Mouse (Mus musculus) CH12.LX (cell line): ENCODE measurements at regions not wholly inside any gene's neighbourhood (a gene's known extent, or its start where the extent isn't known, plus 50 kb on each side); places are given as distances from the start of the nearest gene placed in this dataset.

Experiments
- DNase-seq: peaks from one replicate; pipeline ENCODE4 v3.0.0-alpha.2; 2013; ENCODE audit errors: extremely low read depth
- H3K27ac ChIP-seq: 2 replicates; pipeline ENCODE4 v1.5.1; 2012; ENCODE audit warnings: low read depth, mild to moderate bottlenecking, control low read depth, moderate library complexity; ENCODE audit not compliant: insufficient read depth
- H3K27me3 ChIP-seq: replicated peaks from 2 replicates; pipeline ENCODE3; 2012; ENCODE audit warnings: inconsistent platforms
- H3K36me3 ChIP-seq, 2 experiments: replicated peaks in 1 of 2; 2 replicates each; pipeline versions ENCODE3 to v1.6.1; 2012; ENCODE audit warnings: inconsistent platforms in 1 of 2, low read length in 1 of 2, mild to moderate bottlenecking in 1 of 2, mixed read lengths in 1 of 2, moderate library complexity in 1 of 2; ENCODE audit not compliant: control insufficient read depth in 1 of 2, insufficient read depth in 1 of 2
- H3K4me1 ChIP-seq, 2 experiments: 2 replicates each; pipeline ENCODE4 v1.6.1; 2012; ENCODE audit warnings: inconsistent platforms in 1 of 2, moderate library complexity in 1 of 2; ENCODE audit not compliant: insufficient read depth in 2 of 2, control insufficient read depth in 1 of 2
- H3K4me2 ChIP-seq: 2 replicates; pipeline ENCODE4 v1.6.1; 2012; ENCODE audit warnings: low read depth, mild to moderate bottlenecking, control low read depth; ENCODE audit not compliant: poor library complexity, insufficient read depth, severe bottlenecking
- H3K4me3 ChIP-seq, 3 experiments: fragments of 150-350 bp in 1 of 3; sonication (generic) in 1 of 3; replicated peaks in 1 of 3; 2 replicates each; pipeline versions ENCODE3 to v1.5.1; 2011 to 2012; ENCODE audit warnings: low read depth in 2 of 3, low read length in 2 of 3, mild to moderate bottlenecking in 2 of 3, moderate library complexity in 2 of 3, control low read depth in 1 of 3, improper control_type of control experiment in 1 of 3, inconsistent platforms in 1 of 3, mixed read lengths in 1 of 3; ENCODE audit not compliant: poor library complexity in 1 of 3
- H3K79me2 ChIP-seq: replicated peaks from 2 replicates; pipeline ENCODE4 v1.6.1; 2012; ENCODE audit warnings: mild to moderate bottlenecking, moderate library complexity; ENCODE audit not compliant: control insufficient read depth, poor library complexity, insufficient read depth, severe bottlenecking; ENCODE audit errors: extremely low read depth
- H3K9ac ChIP-seq: 2 replicates; pipeline ENCODE4 v1.6.1; 2012; ENCODE audit warnings: low read depth, mild to moderate bottlenecking, control low read depth, moderate library complexity; ENCODE audit not compliant: insufficient read depth
- H3K9me3 ChIP-seq: replicated peaks from 2 replicates; pipeline ENCODE3; 2012; ENCODE audit warnings: low read length, inconsistent platforms, mixed read lengths
- CHD1 ChIP-seq: IDR thresholded peaks from 2 replicates; pipeline ENCODE4 v1.6.1; 2012; ENCODE audit warnings: low read depth, low read length, improper control_type of control experiment, inconsistent platforms
- CHD2 ChIP-seq: IDR thresholded peaks from 2 replicates; pipeline ENCODE4 v1.6.1; 2011; ENCODE audit warnings: low read length, improper control_type of control experiment
- CTCF ChIP-seq, 2 experiments: IDR thresholded peaks in 1 of 2; conservative IDR thresholded peaks in 1 of 2; 2 replicates each; pipeline ENCODE4 v1.5.1; 2011 to 2012; ENCODE audit warnings: low read depth in 2 of 2, low read length in 2 of 2, improper control_type of control experiment in 1 of 2, inconsistent platforms in 1 of 2, mild to moderate bottlenecking in 1 of 2, moderate library complexity in 1 of 2
- E2F4 ChIP-seq: IDR thresholded peaks from 2 replicates; pipeline ENCODE4 v1.6.1; 2011; ENCODE audit warnings: low read depth, low read length, improper control_type of control experiment; ENCODE audit not compliant: insufficient replicate concordance
- EP300 ChIP-seq: IDR thresholded peaks from 2 replicates; pipeline ENCODE4 v1.6.1; 2011; ENCODE audit warnings: low read length, improper control_type of control experiment
- ETS1 ChIP-seq: conservative IDR thresholded peaks from 2 replicates; pipeline ENCODE4 v1.6.1; 2012; ENCODE audit warnings: low read depth, mild to moderate bottlenecking, inconsistent platforms, low read length, improper control_type of control experiment, moderate library complexity
- IRF4 ChIP-seq: IDR thresholded peaks from 2 replicates; pipeline ENCODE4 v1.6.1; 2014; ENCODE audit warnings: low read depth, mild to moderate bottlenecking, inconsistent platforms, low read length, improper control_type of control experiment
- JUN ChIP-seq: IDR thresholded peaks from 2 replicates; pipeline ENCODE4 v1.6.1; 2011; ENCODE audit warnings: low read depth, mild to moderate bottlenecking, low read length, improper control_type of control experiment, moderate library complexity; ENCODE audit not compliant: insufficient read depth
- KAT2A ChIP-seq: IDR thresholded peaks from 2 replicates; pipeline ENCODE4 v1.6.1; 2012; ENCODE audit warnings: low read length, improper control_type of control experiment, inconsistent platforms; ENCODE audit not compliant: insufficient replicate concordance
- MEF2A ChIP-seq: IDR thresholded peaks from 2 replicates; pipeline ENCODE4 v1.6.1; 2014; ENCODE audit warnings: low read depth, mild to moderate bottlenecking, inconsistent platforms, low read length, improper control_type of control experiment, borderline replicate concordance
- MYC ChIP-seq: IDR thresholded peaks from 2 replicates; pipeline ENCODE4 v1.6.1; 2011; ENCODE audit warnings: low read depth, mild to moderate bottlenecking, improper control_type of control experiment, low read length
- NELFE ChIP-seq: IDR thresholded peaks from 2 replicates; pipeline ENCODE4 v1.6.1; 2011; ENCODE audit warnings: low read depth, low read length, improper control_type of control experiment
- NRF1 ChIP-seq: IDR thresholded peaks from 2 replicates; pipeline ENCODE4 v1.6.1; 2014; ENCODE audit warnings: low read depth, mild to moderate bottlenecking, inconsistent platforms, low read length, improper control_type of control experiment, moderate library complexity
- PAX5 ChIP-seq: IDR thresholded peaks from 2 replicates; pipeline ENCODE4 v1.6.1; 2012; ENCODE audit warnings: low read length, inconsistent platforms, mixed read lengths
- POLR2A ChIP-seq: IDR thresholded peaks from 2 replicates; pipeline ENCODE4 v1.6.1; 2011; ENCODE audit warnings: low read depth, mild to moderate bottlenecking, improper control_type of control experiment, low read length
- POLR2AphosphoS2 ChIP-seq: IDR thresholded peaks from 2 replicates; pipeline ENCODE4 v1.6.1; 2011; ENCODE audit warnings: low read depth, low read length, improper control_type of control experiment
- RAD21 ChIP-seq: IDR thresholded peaks from 2 replicates; pipeline ENCODE4 v1.6.1; 2011; ENCODE audit warnings: low read depth, mild to moderate bottlenecking, low read length, improper control_type of control experiment, moderate library complexity
- RCOR1 ChIP-seq: conservative IDR thresholded peaks from 2 replicates; pipeline ENCODE4 v1.6.1; 2012; ENCODE audit warnings: low read depth, mild to moderate bottlenecking, inconsistent platforms, low read length, improper control_type of control experiment
- TBP ChIP-seq: conservative IDR thresholded peaks from 2 replicates; pipeline ENCODE4 v1.6.1; 2011; ENCODE audit warnings: low read depth, low read length, improper control_type of control experiment
- TCF12 ChIP-seq: IDR thresholded peaks from 2 replicates; pipeline ENCODE4 v1.6.1; 2014; ENCODE audit warnings: low read depth, mild to moderate bottlenecking, inconsistent platforms, low read length, improper control_type of control experiment
- USF1 ChIP-seq: IDR thresholded peaks from 2 replicates; pipeline ENCODE4 v1.6.1; 2014; ENCODE audit warnings: low read depth, mild to moderate bottlenecking, inconsistent platforms, low read length, improper control_type of control experiment
- ZMIZ1 ChIP-seq: IDR thresholded peaks from 2 replicates; pipeline ENCODE4 v1.6.1; 2012; ENCODE audit warnings: low read depth, mild to moderate bottlenecking, inconsistent platforms, low read length, improper control_type of control experiment
- dilution Hi-C: fragments of 300-500 bp; cut with MboI; formaldehyde crosslinking; loops from 2 replicates; pipeline ENCODE4 v1.14.3; 2020; ENCODE audit warnings: low sequenced_read_pairs; ENCODE audit not compliant: extremely low pct_unique_long_range_greater_than_20kb, extremely low pct_ligation_motif_present
- in situ Hi-C: fragments of 300-500 bp; cut with MboI; formaldehyde crosslinking; loops from 3 replicates; pipeline ENCODE4 v1.14.3; 2019; ENCODE audit warnings: low sequenced_read_pairs, low pct_ligation_motif_present, low pct_unique_long_range_greater_than_20kb, mixed read lengths

DNA sequence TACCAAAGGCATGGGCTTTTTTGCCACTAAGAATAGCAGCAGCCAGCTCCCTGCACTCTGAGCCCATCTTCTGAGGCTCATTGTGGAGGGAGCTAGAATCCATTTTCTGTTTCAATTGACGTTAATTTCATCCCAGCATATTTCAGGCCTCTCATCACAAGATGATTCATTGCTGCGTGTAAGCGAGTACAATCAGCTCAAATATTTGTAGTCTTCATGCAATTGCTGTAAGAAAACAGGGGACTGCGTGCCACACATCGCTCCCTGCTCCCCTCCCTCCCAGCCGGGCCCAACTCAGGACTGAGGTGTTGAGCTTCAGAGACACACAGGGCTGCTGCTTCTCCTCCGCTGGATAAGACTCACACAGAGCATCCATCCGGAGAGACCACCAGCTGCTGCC lies 360.0 kb upstream of the Cdh5 start:
- in situ Hi-C loops (no loop called here), dilution Hi-C loops (no loop called here)
- Histone ChIP-seq H3K4me3 (no peak overlapping the region), H3K9ac (no peak overlapping the region), H3K27me3 (no peaks in the 10 kb centered on the region), H3K9me3 (no peaks in the 10 kb centered on the region), H3K4me1 (no peaks in the 10 kb centered on the region), H3K27ac (no peak overlapping the region), H3K79me2 (no peaks in the 10 kb centered on the region), H3K36me3 (no peaks in the 10 kb centered on the region), H3K4me2 (no peak overlapping the region)
- DNase-seq: no peak
- TF ChIP-seq NRF1 (no peak), POLR2A (no peak), KAT2A (no peak), ZMIZ1 (no peak)

DNA sequence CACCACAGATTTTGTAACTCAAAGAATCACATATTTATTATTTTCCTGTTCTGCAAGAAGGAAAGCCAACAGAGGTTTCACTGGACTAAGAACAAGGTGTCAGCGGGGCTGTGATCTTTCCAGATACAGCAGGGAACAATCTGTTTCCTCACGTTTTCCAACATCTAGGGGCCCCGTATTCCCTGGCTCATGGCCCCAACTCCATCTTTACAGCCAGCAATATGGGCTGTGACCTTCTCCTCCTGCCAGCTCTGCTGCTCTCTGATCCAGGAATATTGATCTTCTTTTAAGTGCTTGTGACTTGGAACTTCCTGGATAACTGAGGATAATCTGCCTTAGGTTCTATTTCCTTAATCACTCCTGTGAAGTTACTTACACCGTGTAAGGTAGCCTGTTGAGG lies 352.7 kb upstream of the Cdh5 start:
- Histone ChIP-seq H3K4me3 (no peak overlapping the region), H3K4me2 (no peak overlapping the region), H3K27ac (no peak overlapping the region), H3K4me1 (peaks cover 0 to 16% of the 10 kb centered on the region in 2 experiments; a peak in 2 of 4 replicates), H3K9ac (no peak overlapping the region), H3K79me2 (no peaks in the 10 kb centered on the region), H3K27me3 (no peaks in the 10 kb centered on the region), H3K36me3 (no peaks in the 10 kb centered on the region), H3K9me3 (no peaks in the 10 kb centered on the region)
- TF ChIP-seq POLR2AphosphoS2 (no peak), MYC (no peak), EP300 (no peak), E2F4 (no peak), PAX5 (no peak), CTCF (conservative IDR thresholded peaks at IDR 0.05 in 1 of 2, IDR thresholded peaks at IDR 0.05 in 1 of 2; ENCODE audit: low read depth in 2 of 2, low read length in 2 of 2) (no peak), ETS1 (no peak), RCOR1 (no peak), CHD2 (no peak), MEF2A (no peak), NELFE (no peak), IRF4 (no peak), TCF12 (no peak), JUN (no peak), CHD1 (no peak), TBP (no peak), RAD21 (no peak), USF1 (no peak)
- no peak for DNase-seq
- in situ Hi-C loops: no loop called here
- dilution Hi-C loops: no loop called here
